Mouse (Mus musculus) lung, postnatal 0 days (tissue): Measurements from ENCODE around the gene Srrt. TPM values are rescaled to one million over a fixed set of nuclear protein-coding genes. Genes with fewer than 3 reads are reported as not detected.

Source experiments
- ATAC-seq: fragments of 200-750 bp; cut with Nextera tagmentation; 2 replicates; pipeline ENCODE4 v1.8.0; 2017; ENCODE audit warnings: moderate library complexity
- DNase-seq: peaks from one replicate; pipeline ENCODE4 v3.0.0-alpha.2; 2016; ENCODE audit warnings: low spot score
- H3K27ac ChIP-seq: fragments of 300-500 bp; sonication (generic); 2 replicates; pipeline ENCODE4 v1.5.1; 2014; ENCODE audit warnings: antibody characterized with exemption, mild to moderate bottlenecking, low read length, mixed read lengths
- H3K27me3 ChIP-seq: fragments of 300-500 bp; sonication (generic); replicated peaks from 2 replicates; pipeline ENCODE4 v1.6.1; 2014; ENCODE audit warnings: low read length, mixed read lengths; ENCODE audit not compliant: insufficient read depth
- H3K36me3 ChIP-seq: fragments of 300-500 bp; sonication (generic); 2 replicates; pipeline ENCODE4 v1.6.1; 2014; ENCODE audit warnings: low read length, mixed read lengths; ENCODE audit not compliant: insufficient read depth
- H3K4me1 ChIP-seq: fragments of 300-500 bp; sonication (generic); 2 replicates; pipeline ENCODE4 v1.6.1; 2014; ENCODE audit warnings: antibody characterized with exemption, low read depth, low read length, mixed read lengths; ENCODE audit not compliant: insufficient read depth
- H3K4me2 ChIP-seq: fragments of 300-500 bp; sonication (generic); replicated peaks from 2 replicates; pipeline ENCODE4 v1.6.1; 2014; ENCODE audit warnings: low read depth, mild to moderate bottlenecking, low read length, moderate library complexity, mixed read lengths
- H3K4me3 ChIP-seq: fragments of 300-500 bp; sonication (generic); 2 replicates; pipeline ENCODE4 v1.5.1; 2014; ENCODE audit warnings: low read depth, low read length
- H3K9ac ChIP-seq: fragments of 300-500 bp; sonication (generic); replicated peaks from 2 replicates; pipeline ENCODE4 v1.6.1; 2014; ENCODE audit warnings: low read depth, mild to moderate bottlenecking
- H3K9me3 ChIP-seq: fragments of 300-500 bp; sonication (generic); 2 replicates; pipeline ENCODE4 v1.6.1; 2016; ENCODE audit warnings: low read length, mixed read lengths
- CTCF ChIP-seq: IDR thresholded peaks from 2 replicates; pipeline ENCODE4 v1.5.1; 2016; ENCODE audit warnings: antibody characterized with exemption, mild to moderate bottlenecking
- EP300 ChIP-seq: IDR thresholded peaks from 2 replicates; pipeline ENCODE4 v1.6.1; 2016; ENCODE audit warnings: antibody characterized with exemption, mild to moderate bottlenecking, control low read depth
- WGBS: fragments of 180-500 bp; shearing (Covaris S2); extraction: QIAGEN DNeasy Blood & Tissue Kit; methylation state at CpG from one replicate; pipeline ENCODE4 v1.1.7; 2014; 5-methylcytosine and 5-hydroxymethylcytosine counted together
- polyA plus RNA-seq: library from polyadenylated mRNA; unstranded; fragments of >200 nt; fragmentation: Nextera tagmentation; extraction: Ambion mirVana; gene quantifications from 2 replicates; pipeline ENCODE4 v1.2.1, GENCODE M21; 2015

The Srrt gene
- polyA plus RNA-seq, 1 experiment from 2014 or later, result 30.9 TPM

- H3K9me3 ChIP-seq, result no peaks in the 10 kb centered on the region
- H3K36me3 ChIP-seq, result peaks cover 11% of the 10 kb centered on the region; the same call in 1 of the 2 replicates
- H3K4me3 ChIP-seq, result no peak overlapping the region
- ATAC-seq (peak; percentile 29), DNase-seq (peak; percentile 59)
- WGBS, result 36% methylated on average over 30 of the region's 30 CpGs
- H3K27ac ChIP-seq, result no peak overlapping the region
- no peaks in the 10 kb centered on the region for H3K27me3 ChIP-seq
- no peak overlapping the region for H3K4me2 ChIP-seq
- H3K9ac ChIP-seq, result no peak overlapping the region
- TF ChIP-seq CTCF (peak; percentile 66), EP300 (no peak)
- H3K4me1 ChIP-seq, result peaks cover 10% of the 10 kb centered on the region
These were observed 7.8 kb upstream of the Srrt start for GRCm38 (mm10) chr5:137315084-137315903.

- DNase-seq, result peak; percentile 95
These were observed 7.0 kb upstream of the Srrt start, which contains the start of gene Trip6 for GRCm38 (mm10) chr5:137314193-137315083. TSS of gene Trip6 (minus strand) at chr5:137314404.

DNA sequence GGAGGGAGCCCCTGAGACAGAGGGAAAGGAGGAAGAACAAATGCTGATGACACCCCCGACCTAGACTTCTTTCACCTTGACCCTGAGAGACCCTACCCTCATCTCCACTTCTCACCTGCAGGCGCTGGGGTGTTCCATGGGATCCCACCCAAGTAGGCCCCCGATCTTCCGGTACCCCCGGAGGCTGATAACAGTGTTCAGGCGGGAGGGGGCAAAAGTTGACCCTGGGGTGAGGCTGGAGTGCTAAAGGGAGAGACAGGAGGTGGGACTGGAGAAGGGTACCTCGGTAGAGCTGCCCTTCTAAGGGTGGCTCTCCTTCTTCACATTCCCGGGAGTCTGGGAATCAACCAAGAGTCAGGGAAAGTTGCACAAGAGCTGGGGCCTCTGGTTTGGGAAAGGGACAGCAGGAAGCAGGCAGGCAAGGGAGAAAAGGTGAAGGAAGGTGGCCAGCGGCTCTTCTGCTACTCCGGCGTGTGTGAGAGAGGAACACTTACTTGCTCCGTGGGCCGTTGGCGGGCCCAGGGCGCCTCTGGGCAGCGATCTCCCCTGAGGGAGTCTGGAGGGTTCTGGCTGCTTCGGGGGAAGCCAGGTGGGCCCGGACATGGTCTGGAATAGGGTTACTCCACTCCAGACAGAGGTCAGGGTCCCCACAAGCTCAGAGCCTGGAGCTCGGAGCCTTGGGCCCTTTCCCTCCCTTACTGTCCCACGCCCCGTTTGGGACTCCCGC, 6.2 kb upstream of the Srrt start:
- peak overlapping the region; percentile 89 for H3K9ac ChIP-seq
- peak overlapping the region; percentile 83 for H3K4me2 ChIP-seq
- no peaks in the 10 kb centered on the region for H3K9me3 ChIP-seq
- peak overlapping the region; percentile 94 for H3K27ac ChIP-seq
- ATAC-seq (peak; percentile 29; the same call in 1 of the 2 replicates), DNase-seq (peak; percentile 76)
- peaks cover 10% of the 10 kb centered on the region for H3K4me1 ChIP-seq
- TF ChIP-seq EP300 (no peak), CTCF (no peak)
- no peaks in the 10 kb centered on the region for H3K27me3 ChIP-seq
- H3K4me3 ChIP-seq, result peak overlapping the region; percentile 60
- 1% methylated on average over 22 of the region's 22 CpGs for WGBS
- peaks cover 14% of the 10 kb centered on the region; the same call in 1 of the 2 replicates for H3K36me3 ChIP-seq

More at GRCm38 (mm10) chr5:137314193-137315083, 7.0 kb upstream of the Srrt start, which contains the start of gene Trip6:
- 0 out of 2 replicates have a peak, but pooled peaks cover 11% of the 10 kb centered on the region for H3K36me3 ChIP-seq
- no peak for TF ChIP-seq EP300
- TF ChIP-seq CTCF, result peak; percentile 41
- no peaks in the 10 kb centered on the region for H3K27me3 ChIP-seq
- H3K9ac ChIP-seq, result peak within 1 kb of the TSS; percentile 89
- peak within 1 kb of the TSS; percentile 83 for H3K4me2 ChIP-seq
- H3K9me3 ChIP-seq, result no peaks in the 10 kb centered on the region
- H3K4me1 ChIP-seq, result peaks cover 10% of the 10 kb centered on the region
- H3K4me3 ChIP-seq, result peak within 1 kb of the TSS; percentile 60
- ATAC-seq, result peak; percentile 89
- WGBS, result 20% methylated on average over 30 of the region's 30 CpGs
- H3K27ac ChIP-seq, result peak within 1 kb of the TSS; percentile 94

DNA sequence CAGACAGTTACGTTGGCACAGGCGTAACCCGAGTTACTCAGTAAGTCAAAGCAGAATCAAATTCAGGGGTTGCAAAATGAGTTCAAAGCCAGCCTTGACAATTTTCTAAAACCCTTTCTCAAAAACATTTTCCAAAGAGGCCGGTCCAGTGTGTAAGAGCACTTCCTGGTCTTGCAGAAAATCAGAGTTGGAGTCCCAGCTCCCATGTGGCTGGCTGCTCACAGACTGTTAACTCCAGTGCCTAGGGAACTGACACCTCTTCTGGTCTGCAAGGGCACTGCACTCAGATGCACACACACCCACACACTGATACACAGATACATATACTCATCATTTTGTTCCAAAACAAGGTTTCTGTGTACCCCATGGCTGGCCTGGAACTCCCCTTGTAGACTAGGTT, 882 bp upstream of the Srrt start:
- Histone ChIP-seq H3K27me3 (no peaks in the 10 kb centered on the region), H3K36me3 (peaks cover 14% of the 10 kb centered on the region; the same call in 1 of the 2 replicates), H3K9ac (peak overlapping the region; percentile 92; the same call in 1 of the 2 replicates), H3K9me3 (no peaks in the 10 kb centered on the region), H3K4me3 (no peak overlapping the region), H3K4me2 (no peak overlapping the region), H3K27ac (peak overlapping the region; percentile 96; the same call in 1 of the 2 replicates), H3K4me1 (peaks cover 16% of the 10 kb centered on the region; the same call in 1 of the 2 replicates)
- ATAC-seq, result no peak
- no peak for DNase-seq
- 96% methylated on average over 4 of the region's 4 CpGs for WGBS
- TF ChIP-seq EP300 (no peak), CTCF (peak; percentile 23)

DNA sequence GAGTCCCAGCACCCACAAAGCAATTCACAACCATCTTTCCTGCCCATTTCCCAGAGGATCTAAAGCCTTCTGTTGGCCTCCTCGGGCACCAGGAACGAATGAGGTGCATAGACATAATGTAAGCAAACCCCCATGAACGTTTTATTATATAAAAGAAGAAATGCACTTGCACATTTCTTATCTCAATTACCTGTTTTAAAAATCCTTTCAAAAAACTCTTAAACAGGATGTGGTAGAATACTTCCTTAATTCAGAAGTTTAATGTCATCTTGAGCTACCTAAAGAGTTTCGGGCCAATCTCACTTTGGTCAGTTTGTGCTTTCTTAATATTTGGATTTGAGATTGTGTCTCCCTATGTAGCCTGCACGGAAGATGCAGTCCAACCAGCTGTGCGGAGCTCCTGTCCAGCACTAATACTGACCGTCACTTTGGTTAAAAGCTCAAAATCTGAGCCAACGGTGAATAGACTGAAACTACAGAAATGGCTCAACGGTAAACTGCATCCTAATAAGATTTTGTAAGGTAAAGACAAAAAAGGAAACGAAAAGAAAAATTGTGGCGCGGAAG, 952 bp downstream of the Srrt start:
- Histone ChIP-seq H3K4me2 (peak overlapping the region; percentile 74), H3K4me3 (peak overlapping the region; percentile 89), H3K36me3 (peaks cover 22% of the 10 kb centered on the region), H3K9ac (peak overlapping the region; percentile 92), H3K27ac (peak overlapping the region; percentile 96), H3K4me1 (peaks cover 16% of the 10 kb centered on the region; the same call in 1 of the 2 replicates), H3K9me3 (no peaks in the 10 kb centered on the region), H3K27me3 (no peaks in the 10 kb centered on the region)
- no peak for ATAC-seq
- TF ChIP-seq CTCF (no peak), EP300 (no peak)
- no peak for DNase-seq
- WGBS, result 4% methylated on average over 12 of the region's 12 CpGs
